Mouse (Mus musculus) embryonic fibroblast, embryonic 13.5 days (primary cell): ENCODE measurements at regions not wholly inside any gene's neighbourhood (a gene's known extent, or its start where the extent isn't known, plus 50 kb on each side); places are given as distances from the start of the nearest gene placed in this dataset.

Experiments
- CTCF ChIP-seq: IDR thresholded peaks from 2 replicates; pipeline ENCODE4 v1.5.1; 2011; ENCODE audit warnings: mild to moderate bottlenecking, control low read depth, low read length, moderate library complexity, borderline replicate concordance; ENCODE audit not compliant: insufficient read depth
- POLR2A ChIP-seq: IDR thresholded peaks from 2 replicates; pipeline ENCODE4 v1.6.1; 2011; ENCODE audit warnings: low read depth, mild to moderate bottlenecking, control low read depth, low read length, moderate library complexity

DNA sequence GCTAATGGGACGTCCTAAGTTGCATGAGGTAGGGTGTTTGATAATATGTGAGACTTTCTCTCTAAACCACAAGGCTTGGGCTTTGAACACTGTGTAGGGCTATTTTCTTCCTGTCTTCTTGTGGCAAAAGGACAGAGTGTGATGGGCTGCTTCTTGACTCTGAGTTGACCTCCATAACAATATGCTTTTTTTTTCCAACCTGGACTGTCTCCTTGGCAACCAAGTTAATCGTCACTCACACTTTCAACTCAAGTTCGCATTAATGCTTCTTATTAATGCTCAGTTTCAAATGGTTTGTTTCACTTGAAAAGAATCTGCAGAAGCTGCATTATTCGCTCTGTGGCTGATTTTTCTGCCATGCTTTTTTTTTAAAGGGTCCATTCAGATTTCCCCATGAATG, 87.8 kb upstream of the Trio start:
- TF ChIP-seq POLR2A: no peak
- no peak for TF ChIP-seq CTCF
